Mouse (Mus musculus) urinary bladder, adult 18-20 months (tissue): ENCODE measurements around the gene Defb19.

ENCODE experiments used
- DNase-seq, 2 experiments: peaks; one replicate each; pipeline ENCODE4 v3.0.0; 2022; ENCODE audit warnings: low spot score in 2 of 2, mixed read lengths in 2 of 2

The Defb19 gene

GRCm38 (mm10) chr2:152586926-152587560 is 6.9 kb upstream of the Defb19 start:
- DNase-seq = no peak

DNA sequence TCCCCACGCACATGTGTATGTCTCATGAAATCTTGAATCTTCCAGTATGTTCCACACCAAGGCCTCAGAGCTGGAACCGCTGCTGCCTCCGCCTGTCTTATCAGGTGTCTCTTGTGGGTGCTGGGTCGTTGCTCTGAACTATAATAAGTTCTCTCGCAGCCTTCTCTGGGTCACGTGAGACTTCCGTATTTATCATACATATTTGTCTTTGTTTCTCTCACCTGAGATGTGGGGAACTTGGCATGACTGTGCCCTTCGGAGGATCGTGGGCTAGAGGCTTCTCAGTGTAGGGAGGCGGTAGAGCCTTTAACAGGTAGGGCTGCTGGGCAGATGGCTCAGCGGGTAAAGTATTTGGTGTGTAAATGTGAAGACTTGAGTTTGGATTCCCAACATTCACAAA is 500 bp upstream of the Defb19 start:
- DNase-seq = no peak

GRCm38 (mm10) chr2:152573484-152573883 is 6.6 kb downstream of the Defb19 start:
- DNase-seq = no peak

GRCm38 (mm10) chr2:152572114-152572794 is 7.9 kb downstream of the Defb19 start, which contains the start of gene Defb21:
Gene Defb21, plus strand, starts transcription at chr2:152572744.
- DNase-seq = no peak

DNA sequence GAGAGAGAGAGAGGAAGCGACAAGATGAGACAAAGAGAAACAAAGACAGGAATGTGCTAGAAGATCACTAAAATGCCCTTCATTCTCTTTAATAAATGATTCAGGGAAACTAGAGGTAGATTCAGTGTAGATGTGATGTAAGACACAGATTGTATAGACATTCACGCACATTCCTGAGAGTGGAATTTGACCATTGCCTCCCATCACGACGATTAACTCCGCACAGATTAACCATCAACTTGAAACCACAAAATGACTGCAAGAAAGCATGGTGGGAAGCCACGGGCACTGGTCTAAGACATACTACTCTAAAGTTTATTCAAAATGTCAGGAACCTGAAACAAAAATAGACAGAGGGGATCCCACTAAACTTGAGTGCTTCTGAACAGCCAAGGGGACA is 9.8 kb downstream of the Defb19 start:
- DNase-seq = no peak

DNA sequence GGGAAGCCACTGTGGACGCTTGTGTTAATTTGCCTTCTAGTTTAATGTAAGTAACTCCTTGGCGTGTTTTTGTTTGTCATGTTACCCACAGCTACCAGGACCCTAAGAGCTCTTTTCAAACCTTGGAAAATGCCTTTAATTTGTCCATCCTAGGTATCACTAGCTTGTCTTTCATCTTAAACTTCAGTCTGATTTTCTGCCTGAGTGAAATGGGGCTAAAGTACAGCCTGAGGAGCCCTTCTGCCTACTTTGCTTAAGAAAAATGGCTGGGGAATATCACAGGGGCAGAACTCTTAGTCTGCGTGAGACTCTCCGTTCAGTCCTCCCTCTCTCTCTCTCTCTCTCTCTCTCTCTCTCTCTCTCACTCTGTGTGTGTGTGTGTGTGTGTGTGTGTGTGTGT is 10.2 kb downstream of the Defb19 start:
- no peak for DNase-seq

GRCm38 (mm10) chr2:152569038-152569437 is 11.1 kb downstream of the Defb19 start, which contains the start of gene Gm17416:
Gene Gm17416, plus strand, starts transcription at chr2:152569338.
- no peak for DNase-seq

- DNase-seq = no peak
These were observed 23.5 kb downstream of the Defb19 start for GRCm38 (mm10) chr2:152556655-152557054.

- DNase-seq = peak; percentile 22 to 37
These were observed 26.2 kb downstream of the Defb19 start for GRCm38 (mm10) chr2:152553774-152554423.

DNA sequence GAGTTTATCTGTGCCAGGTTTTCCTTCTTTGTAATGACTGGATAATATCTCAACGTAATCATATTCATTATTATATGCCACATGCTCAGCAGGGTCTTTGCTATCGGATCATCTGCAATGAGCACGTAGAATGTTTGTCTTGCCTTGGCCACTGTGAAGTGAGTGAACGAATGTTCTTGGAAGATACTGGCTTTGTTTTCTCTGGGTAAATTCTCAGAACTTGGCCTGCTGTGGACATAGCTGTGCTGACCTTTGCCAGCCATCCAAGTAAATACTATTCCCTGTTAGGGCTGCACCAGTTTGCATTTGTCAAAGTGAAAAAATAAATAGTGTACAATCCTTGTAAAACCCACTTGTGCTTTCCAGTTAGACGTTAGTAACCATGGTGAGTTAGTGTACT is 32.0 kb downstream of the Defb19 start:
- DNase-seq = no peak

DNA sequence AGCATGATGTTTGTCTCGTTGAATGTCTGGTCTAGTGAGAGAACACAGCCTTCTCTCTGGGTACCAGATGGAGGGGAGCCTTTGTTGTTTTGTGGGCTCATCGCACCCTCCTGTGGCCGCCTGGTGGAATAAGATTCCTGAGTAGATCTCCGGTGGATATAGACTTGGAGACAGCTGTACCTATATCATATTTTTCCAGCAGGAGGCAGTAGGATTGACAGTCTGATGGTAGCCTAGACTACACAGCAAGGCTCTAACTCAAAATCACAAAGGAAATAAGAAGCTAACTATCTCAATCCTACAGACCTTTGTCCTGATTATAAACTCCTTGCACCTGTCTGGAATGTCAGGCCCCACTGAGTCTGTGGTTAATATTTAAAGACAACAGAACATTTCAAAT is 35.4 kb downstream of the Defb19 start:
- DNase-seq = no peak

- DNase-seq = no peak
These were observed 36.6 kb downstream of the Defb19 start for GRCm38 (mm10) chr2:152543478-152543877.

- DNase-seq = no peak
These were observed 37.2 kb downstream of the Defb19 start for GRCm38 (mm10) chr2:152542897-152543296.

DNA sequence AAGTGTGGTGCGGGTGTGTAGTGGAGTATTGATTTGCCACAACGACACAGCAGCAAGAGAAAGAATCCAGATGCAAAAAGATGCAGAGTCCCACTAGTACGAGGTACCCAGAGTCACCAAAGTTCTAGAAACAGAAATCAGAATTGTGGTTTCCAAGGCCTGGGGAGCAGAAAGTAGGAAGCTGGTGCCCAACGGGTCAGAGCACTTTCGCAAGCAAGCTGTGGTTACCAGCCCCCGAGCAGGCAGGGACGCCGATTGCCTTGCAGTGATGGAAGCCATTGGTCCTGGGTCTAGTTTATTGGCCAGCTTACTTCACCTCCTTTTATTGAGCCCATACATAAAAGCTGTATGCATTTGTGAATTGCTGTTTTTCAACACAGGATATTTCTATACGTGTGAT is 38.1 kb downstream of the Defb19 start:
- no peak for DNase-seq

GRCm38 (mm10) chr2:152539944-152540710 is 40.0 kb downstream of the Defb19 start, which contains the start of gene Defb29:
Gene Defb29, minus strand, starts transcription at chr2:152540098.
- DNase-seq = no peak
